Mouse (Mus musculus) heart, adult 10 weeks (tissue): ENCODE measurements around the gene Efna1. TPM values are rescaled to one million over a fixed set of nuclear protein-coding genes. Genes with fewer than 3 reads are reported as not detected.

Source experiments
- polyA plus RNA-seq: library from polyadenylated mRNA; stranded (reverse); fragments of 350-450 nt; fragmentation: Illumina TruSeq; extraction: RNeasy Lipid Tissue Mini Kit (QIAGEN cat#74804); gene quantifications from one replicate; pipeline ENCODE4 v1.2.3, GENCODE M21; 2014; ENCODE audit warnings: low read depth, low replicate concordance

Gene Efna1
- polyA plus RNA-seq, result 33.4 TPM

GRCm38 (mm10) chr3:89280606-89281511 is at the start of gene Efna1:
Gene Efna1 (minus strand): TSS chr3:89281142.

GRCm38 (mm10) chr3:89322514-89323165 is 41.7 kb upstream of the Efna1 start, which contains the start of gene Efna3:
Gene Efna3 (minus strand): TSS chr3:89322965.

GRCm38 (mm10) chr3:89270051-89270755 is 10.7 kb downstream of the Efna1 start, which contains the start of gene Slc50a1:
Gene Slc50a1 (minus strand): TSS chr3:89270570.

GRCm38 (mm10) chr3:89259076-89259475 is 21.9 kb downstream of the Efna1 start, which contains the start of gene Dpm3:
Gene Dpm3 (plus strand): TSS chr3:89259358.

GRCm38 (mm10) chr3:89246261-89247100 is 34.5 kb downstream of the Efna1 start, which contains the start of gene Trim46:
Gene Trim46 (minus strand): TSS chr3:89246309.

GRCm38 (mm10) chr3:89245688-89246171 is 35.2 kb downstream of the Efna1 start, which contains the start of gene Krtcap2:
Gene Krtcap2 (plus strand): TSS chr3:89245966.

GRCm38 (mm10) chr3:89228836-89229235 is 52.1 kb downstream of the Efna1 start, which contains the start of gene Muc1:
Gene Muc1 (plus strand): TSS chr3:89229057.

GRCm38 (mm10) chr3:89226900-89227299 is 54.0 kb downstream of the Efna1 start, which contains the start of gene Mtx1:
Gene Mtx1 (minus strand): TSS chr3:89227088.

Other genes starting within 250 kb of the Efna1 start
- 32.7 TPM for gene Rusc1, start 187.8 kb downstream of the Efna1 start, polyA plus RNA-seq
- gene Gm43738, start 180.0 kb downstream of the Efna1 start, polyA plus RNA-seq, result not detected
- gene Fdps, start 179.2 kb downstream of the Efna1 start, polyA plus RNA-seq, result 25.7 TPM
- not detected for gene Pklr, start 145.0 kb downstream of the Efna1 start, polyA plus RNA-seq
- 0.73 TPM for gene Hcn3, start 120.9 kb downstream of the Efna1 start, polyA plus RNA-seq
- 30.6 TPM for gene Clk2, start 116.3 kb downstream of the Efna1 start, polyA plus RNA-seq
- 52.7 TPM for gene Scamp3, start 103.7 kb downstream of the Efna1 start, polyA plus RNA-seq
- gene Fam189b, start 98.0 kb downstream of the Efna1 start, polyA plus RNA-seq, result 5.2 TPM
- gene Gba, start 78.2 kb downstream of the Efna1 start, polyA plus RNA-seq, result 17.9 TPM
- 12.0 TPM for gene Thbs3, start 66.0 kb downstream of the Efna1 start, polyA plus RNA-seq
- 78.4 TPM for gene Mtx1, start 54.1 kb downstream of the Efna1 start, polyA plus RNA-seq
- gene Muc1, start 52.1 kb downstream of the Efna1 start, polyA plus RNA-seq, result 0.18 TPM
- gene Krtcap2, start 35.2 kb downstream of the Efna1 start, polyA plus RNA-seq, result 57.1 TPM
- gene Trim46, start 34.8 kb downstream of the Efna1 start, polyA plus RNA-seq, result 1.0 TPM
- gene Dpm3, start 21.8 kb downstream of the Efna1 start, polyA plus RNA-seq, result 48.2 TPM
- gene Slc50a1, start 10.6 kb downstream of the Efna1 start, polyA plus RNA-seq, result 42.9 TPM
- gene Efna3, start 41.8 kb upstream of the Efna1 start, polyA plus RNA-seq, result not detected
- 0.37 TPM for gene Efna4, start 56.9 kb upstream of the Efna1 start, polyA plus RNA-seq
- gene Adam15, start 68.9 kb upstream of the Efna1 start, polyA plus RNA-seq, result 92.6 TPM
- gene Dcst2, start 80.8 kb upstream of the Efna1 start, polyA plus RNA-seq, result not detected
- gene Dcst1, start 84.1 kb upstream of the Efna1 start, polyA plus RNA-seq, result not detected
- 25.7 TPM for gene Zbtb7b, start 113.6 kb upstream of the Efna1 start, polyA plus RNA-seq
- not detected for gene Lenep, start 121.7 kb upstream of the Efna1 start, polyA plus RNA-seq
- 50.8 TPM for gene Flad1, start 130.7 kb upstream of the Efna1 start, polyA plus RNA-seq
- gene Cks1b, start 137.2 kb upstream of the Efna1 start, polyA plus RNA-seq, result 3.8 TPM
- gene Shc1, start 137.3 kb upstream of the Efna1 start, polyA plus RNA-seq, result 27.3 TPM
- 19.0 TPM for gene Pygo2, start 149.1 kb upstream of the Efna1 start, polyA plus RNA-seq
- gene Pbxip1, start 155.6 kb upstream of the Efna1 start, polyA plus RNA-seq, result 78.1 TPM
- 19.8 TPM for gene Pmvk, start 173.4 kb upstream of the Efna1 start, polyA plus RNA-seq
- 1.3 TPM for gene Kcnn3, start 239.0 kb upstream of the Efna1 start, polyA plus RNA-seq